Mouse (Mus musculus) midbrain, postnatal 0 days (tissue): ENCODE measurements around the gene Mfsd11. TPM values are rescaled to one million over a fixed set of nuclear protein-coding genes. Genes with fewer than 3 reads are reported as not detected.
"Not testable (repeated sequence)": the region's sequence is repeated elsewhere in the genome, so short reads cannot be mapped to it uniquely, and the experiment has no call there.

ENCODE experiments used
- ATAC-seq: fragments of 200-750 bp; cut with Nextera tagmentation; 2 replicates; pipeline ENCODE4 v1.8.0; 2017; ENCODE audit warnings: moderate number of reproducible peaks, mild to moderate bottlenecking, moderate TSS enrichment, moderate library complexity; ENCODE audit not compliant: low FRiP score
- DNase-seq: peaks from one replicate; pipeline ENCODE4 v3.0.0-alpha.2; 2015; ENCODE audit warnings: low spot score
- H3K27ac ChIP-seq: fragments of 300-500 bp; sonication (generic); 2 replicates; pipeline ENCODE4 v1.5.1; 2014; ENCODE audit warnings: low read depth, mild to moderate bottlenecking, low read length, mixed read lengths
- H3K27me3 ChIP-seq: fragments of 300-500 bp; sonication (generic); 2 replicates; pipeline ENCODE4 v1.6.1; 2014; ENCODE audit warnings: low read length, control low read depth, mixed read lengths; ENCODE audit not compliant: insufficient read depth
- H3K36me3 ChIP-seq: fragments of 300-500 bp; sonication (generic); 2 replicates; pipeline ENCODE4 v1.6.1; 2014; ENCODE audit warnings: low read length, control low read depth, mixed read lengths; ENCODE audit not compliant: insufficient read depth
- H3K4me1 ChIP-seq: fragments of 300-500 bp; sonication (generic); 2 replicates; pipeline ENCODE4 v1.6.1; 2014; ENCODE audit warnings: mild to moderate bottlenecking, control low read depth, antibody characterized with exemption, low read length, mixed read lengths; ENCODE audit not compliant: insufficient read depth
- H3K4me2 ChIP-seq: fragments of 300-500 bp; sonication (generic); 2 replicates; pipeline ENCODE4 v1.6.1; 2014; ENCODE audit warnings: low read depth, mild to moderate bottlenecking, low read length, mixed read lengths; ENCODE audit not compliant: poor library complexity, severe bottlenecking
- H3K4me3 ChIP-seq: fragments of 300-500 bp; sonication (generic); 2 replicates; pipeline ENCODE4 v1.5.1; 2014; ENCODE audit warnings: low read depth, mild to moderate bottlenecking, low read length, moderate library complexity
- H3K9ac ChIP-seq: fragments of 300-500 bp; sonication (generic); replicated peaks from 2 replicates; pipeline ENCODE4 v1.6.1; 2014; ENCODE audit warnings: mild to moderate bottlenecking, low read length, moderate library complexity, mixed read lengths; ENCODE audit not compliant: poor library complexity, severe bottlenecking
- H3K9me3 ChIP-seq: fragments of 300-500 bp; sonication (generic); 2 replicates; pipeline ENCODE4 v1.6.1; 2016; ENCODE audit warnings: low read length, control low read depth
- CTCF ChIP-seq: IDR thresholded peaks from 2 replicates; pipeline ENCODE4 v1.5.1; 2016; ENCODE audit warnings: antibody characterized with exemption, mild to moderate bottlenecking
- WGBS: fragments of 180-500 bp; shearing (Covaris S2); extraction: QIAGEN DNeasy Blood & Tissue Kit; methylation state at CpG from one replicate; pipeline ENCODE4 v1.1.7; 2014; 5-methylcytosine and 5-hydroxymethylcytosine counted together
- polyA plus RNA-seq: library from polyadenylated mRNA; unstranded; fragments of >200 nt; fragmentation: Nextera tagmentation; extraction: Ambion mirVana; gene quantifications from 2 replicates; pipeline ENCODE4 v1.2.1, GENCODE M21; 2015
- total RNA-seq: library from RNA; depleted of rRNA; stranded (reverse); fragments of >200 nt; gene quantifications from 2 replicates; pipeline ENCODE4 v1.2.3, GENCODE M21; 2014

Mfsd11 gene
- total and polyA plus RNA-seq, 2 experiments from 2014 or later, result 36.0 to 64.1 TPM

DNA sequence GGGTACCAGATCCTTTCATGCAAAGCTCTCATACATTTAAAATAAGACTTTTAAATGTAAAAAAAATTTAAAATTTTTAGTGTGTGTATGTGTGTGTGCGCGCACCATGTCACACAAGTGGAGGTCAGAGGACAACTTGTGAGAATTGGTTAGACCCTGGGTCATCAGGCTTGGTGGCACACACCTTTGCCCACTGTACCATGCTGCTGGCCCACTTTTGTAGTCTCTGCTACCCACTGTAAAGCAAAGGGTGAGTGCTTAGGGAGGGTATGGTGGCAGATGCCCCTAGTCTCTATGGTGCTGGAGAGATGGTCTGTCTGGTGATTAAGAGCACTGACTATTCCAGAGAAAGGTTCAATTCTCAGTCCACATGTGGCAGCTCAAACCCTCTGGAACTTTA, 29.0 kb upstream of the Mfsd11 start:
- Histone ChIP-seq H3K9me3 (no peaks in the 10 kb centered on the region), H3K4me2 (no peak overlapping the region), H3K36me3 (no peaks in the 10 kb centered on the region), H3K4me1 (peaks cover 3% of the 10 kb centered on the region; the same call in 1 of the 2 replicates), H3K4me3 (no peak overlapping the region), H3K27me3 (no peaks in the 10 kb centered on the region), H3K27ac (no peak overlapping the region), H3K9ac (no peak overlapping the region)
- no peak for ATAC-seq
- TF ChIP-seq CTCF, result no peak
- no peak for DNase-seq
- WGBS, result 96% methylated on average over 2 of the region's 2 CpGs

DNA sequence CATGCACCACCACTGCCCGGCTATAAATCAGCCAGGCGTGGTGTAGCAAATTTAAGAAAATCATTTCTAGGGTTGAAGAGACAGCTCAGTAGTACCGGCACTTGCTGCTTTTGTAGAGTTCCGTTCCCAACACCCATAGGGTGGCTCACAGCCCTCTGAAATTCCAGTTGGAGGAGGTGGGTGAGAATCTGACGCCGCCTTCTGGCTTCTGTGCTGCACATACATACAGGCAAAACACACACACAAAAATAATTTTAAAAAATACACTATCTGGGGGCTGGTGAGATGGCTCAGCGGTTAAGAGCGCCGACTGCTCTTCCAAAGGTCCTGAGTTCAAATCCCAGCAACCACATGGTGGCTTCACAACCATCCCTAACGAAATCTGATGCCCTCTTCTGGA, 28.4 kb upstream of the Mfsd11 start:
- not testable (repeated sequence) for H3K4me1 ChIP-seq, H3K9ac ChIP-seq

DNA sequence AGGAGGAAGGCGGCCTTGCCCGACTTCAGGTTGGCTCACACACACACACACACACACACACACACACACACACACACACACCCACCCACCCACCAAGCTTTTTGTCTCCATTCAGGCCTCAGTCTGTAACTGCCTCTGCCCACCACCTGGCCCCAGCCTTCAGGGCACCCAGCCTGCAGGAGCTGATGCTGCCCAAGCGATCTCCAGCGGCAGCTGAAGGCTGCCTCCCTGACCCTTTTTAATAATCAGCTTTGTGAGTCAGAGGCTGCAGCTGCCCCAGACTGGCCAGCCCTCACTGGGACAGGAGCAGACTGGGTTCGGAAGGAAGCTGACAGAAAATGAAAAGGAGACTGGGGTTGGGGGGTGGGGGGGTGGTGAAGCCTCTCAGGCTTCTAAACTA, 27.0 kb upstream of the Mfsd11 start:
- H3K36me3 ChIP-seq, result no peaks in the 10 kb centered on the region
- 33% methylated on average over 4 of the region's 5 CpGs for WGBS
- no peak for TF ChIP-seq CTCF
- no peak for DNase-seq
- H3K4me3 ChIP-seq, result no peak overlapping the region
- no peak overlapping the region for H3K27ac ChIP-seq
- H3K27me3 ChIP-seq, result no peaks in the 10 kb centered on the region
- peaks cover 6% of the 10 kb centered on the region; the same call in 1 of the 2 replicates for H3K4me1 ChIP-seq
- H3K4me2 ChIP-seq, result no peak overlapping the region
- H3K9me3 ChIP-seq, result no peaks in the 10 kb centered on the region
- no peak for ATAC-seq
- no peak overlapping the region for H3K9ac ChIP-seq

More for the DNA sequence above, 28.4 kb upstream of the Mfsd11 start:
- not testable (repeated sequence) for H3K4me2 ChIP-seq, DNase-seq, H3K27ac ChIP-seq, H3K36me3 ChIP-seq, H3K9me3 ChIP-seq, H3K4me3 ChIP-seq, ATAC-seq, H3K27me3 ChIP-seq
- WGBS, result 96% methylated on average over 10 of the region's 10 CpGs

DNA sequence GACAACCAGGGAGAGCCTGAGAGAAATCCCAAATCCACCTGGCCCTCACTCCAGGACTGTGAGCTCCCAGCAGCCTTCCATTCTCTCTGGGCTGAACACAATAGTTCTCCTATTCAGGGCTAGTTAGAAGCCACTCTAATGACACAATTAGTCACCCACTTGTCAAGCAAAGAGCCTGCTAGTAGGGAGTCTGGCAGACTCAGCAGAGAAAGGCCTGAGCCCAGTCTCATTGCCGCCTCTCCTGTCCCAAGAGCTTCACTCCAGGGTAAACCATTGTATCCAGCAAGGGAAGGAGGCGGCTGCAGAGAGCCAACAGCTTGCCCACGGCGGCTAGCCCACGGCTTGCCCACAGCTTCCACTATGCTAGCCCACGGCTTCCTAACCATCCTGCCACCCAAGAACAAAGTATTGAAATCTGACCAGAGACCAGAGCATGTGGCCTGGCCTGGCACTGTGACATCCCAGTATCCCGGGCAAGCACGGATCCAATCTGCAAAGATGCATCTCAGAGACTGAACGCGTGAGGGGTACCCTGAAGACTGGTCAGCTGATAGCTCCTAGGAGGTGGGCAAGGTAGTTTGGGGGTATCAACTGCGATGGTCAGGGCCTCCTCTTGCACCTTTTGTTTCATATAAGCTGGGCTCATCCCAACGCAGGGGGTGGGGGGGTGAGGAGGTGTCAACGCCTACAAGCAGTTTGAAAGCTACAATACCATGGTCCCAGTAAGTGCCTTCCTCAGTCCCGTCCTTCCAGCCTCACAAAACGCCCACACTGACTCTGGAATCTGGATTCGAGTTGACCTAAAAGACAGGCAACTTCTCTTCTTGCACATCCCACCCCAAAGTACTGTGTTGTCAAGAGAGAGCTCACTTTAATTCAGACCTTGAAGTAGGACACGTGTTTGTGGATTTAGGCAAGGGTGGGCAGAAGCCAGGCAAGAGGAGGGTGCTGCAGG, 25.4 kb upstream of the Mfsd11 start:
- H3K4me2 ChIP-seq, result peak overlapping the region; percentile 91
- peaks cover 6% of the 10 kb centered on the region; the same call in 1 of the 2 replicates for H3K4me1 ChIP-seq
- H3K27me3 ChIP-seq, result no peaks in the 10 kb centered on the region
- TF ChIP-seq CTCF, result no peak
- H3K9ac ChIP-seq, result peak overlapping the region; percentile 74
- no peaks in the 10 kb centered on the region for H3K36me3 ChIP-seq
- H3K4me3 ChIP-seq, result peak overlapping the region; percentile 67
- H3K27ac ChIP-seq, result 0 out of 2 replicates have a peak overlapping the region, but pooled peaks have one; percentile 57
- DNase-seq (peak; percentile 64), ATAC-seq (peak; percentile 18; the same call in 1 of the 2 replicates)
- WGBS, result 11% methylated on average over 17 of the region's 17 CpGs
- no peaks in the 10 kb centered on the region for H3K9me3 ChIP-seq

DNA sequence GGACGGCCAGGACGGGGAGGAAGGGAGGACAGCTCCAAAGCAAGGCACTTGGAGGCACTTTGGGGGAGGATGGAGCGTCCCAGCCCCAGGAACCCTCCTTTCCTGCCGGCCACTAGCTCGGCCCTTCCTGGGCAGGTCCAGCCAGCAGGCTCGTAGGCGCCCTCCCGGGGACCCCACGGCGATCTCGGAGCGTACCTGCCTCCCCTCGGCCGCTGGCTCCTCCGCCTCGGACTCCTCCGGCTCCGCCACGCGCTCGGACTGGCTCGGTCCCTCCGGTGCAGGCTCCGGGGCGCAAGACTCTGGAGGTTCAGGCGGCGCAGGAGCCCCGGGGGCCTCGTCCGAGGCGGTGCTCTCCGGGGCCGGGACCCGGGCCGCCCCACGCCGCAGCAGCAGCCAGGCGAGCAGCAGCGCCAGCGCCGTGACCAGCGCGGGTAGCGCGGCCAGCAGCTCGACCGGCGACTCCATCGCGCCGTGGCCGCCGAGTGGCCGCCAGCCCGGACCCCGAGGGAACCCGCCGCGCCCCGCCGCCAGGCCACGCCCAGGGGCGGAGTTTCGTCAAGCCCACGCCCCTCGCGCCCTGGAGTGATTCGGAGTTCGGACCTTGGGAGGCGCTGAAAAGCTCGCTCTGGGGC, 24.6 kb upstream of the Mfsd11 start, which contains the start of gene Mxra7:
TSS of gene Mxra7 (minus strand) at position 513 of the 632 bp plus-strand sequence.
- Histone ChIP-seq H3K4me1 (peaks cover 6% of the 10 kb centered on the region; the same call in 1 of the 2 replicates), H3K4me2 (peak within 1 kb of the TSS; percentile 91), H3K27ac (peak within 1 kb of the TSS; percentile 57), H3K27me3 (no peaks in the 10 kb centered on the region), H3K4me3 (peak within 1 kb of the TSS; percentile 67), H3K9ac (peak within 1 kb of the TSS; percentile 74), H3K36me3 (no peaks in the 10 kb centered on the region), H3K9me3 (no peaks in the 10 kb centered on the region)
- ATAC-seq (peak; percentile 53; the same call in 1 of the 2 replicates), DNase-seq (peak; percentile 66)
- no peak for TF ChIP-seq CTCF
- WGBS, result 1% methylated on average over 69 of the region's 71 CpGs
